Mouse (Mus musculus): ENCODE data around the gene Tbc1d12. TPM values are rescaled to one million over a fixed set of nuclear protein-coding genes. Genes with fewer than 3 reads are reported as not detected.
"Not testable (repeated sequence)": the region's sequence is repeated elsewhere in the genome, so short reads cannot be mapped to it uniquely, and the experiment has no call there.

Gene Tbc1d12
- total RNA-seq (2022), result 10 to 100 TPM; 12.1 to 14.5 (median 13.2) TPM

DNA sequence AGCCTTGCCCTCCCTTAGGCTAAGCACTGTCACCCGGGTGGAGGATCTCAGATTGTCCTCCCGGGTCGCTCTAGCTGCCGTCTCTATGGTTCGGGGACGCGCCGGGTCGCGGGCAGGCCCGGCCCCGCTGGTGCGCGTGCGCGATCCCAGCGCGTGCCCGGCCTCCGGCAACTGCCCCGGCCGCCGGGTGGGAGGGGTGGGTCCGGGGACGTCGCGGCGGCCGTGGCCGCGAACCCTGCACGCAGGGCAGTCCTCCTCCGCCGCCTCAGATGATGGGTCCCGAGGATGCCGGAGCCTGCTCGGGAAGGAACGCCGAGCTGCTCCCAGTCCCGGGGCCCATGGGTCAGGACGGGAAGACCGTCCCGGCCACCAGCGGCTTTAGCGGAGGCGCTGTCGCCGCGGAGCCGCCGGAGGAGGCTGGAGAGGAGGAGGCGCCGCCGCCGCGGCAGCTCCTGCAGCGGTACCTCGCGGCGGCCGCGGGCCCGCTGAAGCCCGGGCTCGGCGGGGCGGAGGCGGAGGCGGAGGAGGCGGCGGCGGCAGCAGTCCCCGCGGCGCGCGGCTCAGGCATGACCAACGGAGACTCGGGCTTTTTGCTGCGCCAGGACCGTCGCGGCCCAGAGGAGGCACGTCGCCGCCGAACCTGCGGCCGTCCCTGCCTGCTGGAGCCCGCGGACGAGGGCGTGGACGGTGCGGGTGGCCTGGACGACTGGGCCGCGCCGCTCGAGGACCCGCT is at the start of gene Tbc1d12:
Gene Tbc1d12 (plus strand): TSS at position 142 of the 733 bp plus-strand sequence.
- peak; percentile 72 to 81 for DNase-seq (ENCODE audit: low spot score in 2 of 2)

DNA sequence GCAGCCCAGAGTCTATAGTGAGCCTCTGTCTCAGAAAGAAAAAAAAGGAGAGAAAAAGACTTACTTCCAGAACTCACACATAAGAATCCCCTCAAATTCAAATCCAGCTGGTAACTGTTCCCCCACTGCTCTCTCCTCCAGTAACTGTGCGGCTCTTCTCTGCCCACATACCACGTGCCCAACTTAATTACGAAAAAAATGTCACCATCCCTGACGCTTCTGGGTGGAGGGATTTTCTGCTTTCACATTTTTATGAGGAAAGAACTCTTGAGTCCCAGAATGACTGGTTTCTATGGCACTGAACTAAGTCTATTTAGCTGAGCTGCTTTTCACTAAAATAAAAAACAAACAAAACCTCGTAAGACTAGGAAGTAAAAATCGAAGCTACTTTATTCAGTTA is 48.6 kb upstream of the Tbc1d12 start:
- no peak for DNase-seq (ENCODE audit: low spot score in 2 of 2)

DNA sequence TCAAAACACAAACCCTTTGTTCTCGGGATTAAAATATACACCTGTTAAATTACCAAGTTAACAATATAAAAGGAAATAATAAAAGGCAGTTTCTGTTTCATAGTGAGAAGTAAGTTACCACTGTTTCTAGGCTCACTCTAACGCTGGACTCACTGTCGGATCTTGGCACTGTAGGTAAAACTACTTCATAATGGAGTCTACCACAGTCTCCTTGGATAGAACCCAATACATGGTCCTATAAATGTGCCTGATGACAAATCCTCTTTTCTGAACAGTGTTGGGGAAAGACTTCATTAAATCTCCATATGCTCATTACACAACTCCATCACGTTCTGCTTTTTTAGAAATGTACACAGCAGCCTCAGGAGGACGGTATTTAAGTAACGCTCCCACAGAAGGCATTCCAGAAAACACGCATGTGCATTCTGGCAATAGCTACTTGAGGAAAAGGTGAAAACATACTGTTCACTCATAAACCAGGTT is 42.8 kb upstream of the Tbc1d12 start:
- DNase-seq (ENCODE audit: low spot score in 2 of 2), result no peak

DNA sequence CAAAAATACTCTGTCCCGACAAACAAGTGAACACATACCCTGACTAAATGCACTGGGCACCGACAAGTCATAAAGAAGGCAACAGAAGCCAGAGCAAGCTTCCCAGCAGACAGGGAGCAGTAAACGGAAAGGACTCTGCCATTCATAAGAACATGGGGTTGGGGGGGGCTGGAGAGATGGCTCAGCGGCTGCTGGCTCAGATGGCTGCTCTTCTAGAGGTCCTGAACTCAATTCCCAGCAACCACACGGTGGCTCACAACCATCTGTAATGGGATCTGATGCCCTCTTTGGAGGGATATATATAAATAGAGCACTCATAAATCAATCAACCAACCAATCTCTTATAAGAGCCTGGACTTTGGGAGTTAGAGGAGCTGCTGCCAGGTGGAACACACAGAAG is 39.8 kb upstream of the Tbc1d12 start:
- DNase-seq (ENCODE audit: low spot score in 2 of 2), result no peak

DNA sequence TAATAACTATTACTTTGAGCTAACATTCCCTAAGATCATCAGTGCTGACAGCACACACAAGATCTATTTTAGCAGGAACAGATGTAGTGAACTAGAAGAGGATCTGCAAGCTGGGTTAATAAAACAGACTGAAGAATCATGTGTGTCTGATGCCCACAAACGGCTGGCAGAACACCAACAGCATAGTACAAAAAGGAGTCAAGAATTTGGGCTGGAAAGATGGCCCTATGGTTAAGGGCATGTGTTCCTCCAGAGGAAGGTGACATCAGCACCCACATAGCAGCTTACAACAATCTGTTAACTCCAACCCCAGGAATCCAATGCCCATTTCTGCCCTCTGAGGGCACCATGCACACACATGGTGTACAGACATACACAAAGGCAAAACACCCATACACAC is 38.1 kb upstream of the Tbc1d12 start:
- DNase-seq (ENCODE audit: low spot score in 2 of 2), result peak in 1 of 2 experiments; percentile 36

DNA sequence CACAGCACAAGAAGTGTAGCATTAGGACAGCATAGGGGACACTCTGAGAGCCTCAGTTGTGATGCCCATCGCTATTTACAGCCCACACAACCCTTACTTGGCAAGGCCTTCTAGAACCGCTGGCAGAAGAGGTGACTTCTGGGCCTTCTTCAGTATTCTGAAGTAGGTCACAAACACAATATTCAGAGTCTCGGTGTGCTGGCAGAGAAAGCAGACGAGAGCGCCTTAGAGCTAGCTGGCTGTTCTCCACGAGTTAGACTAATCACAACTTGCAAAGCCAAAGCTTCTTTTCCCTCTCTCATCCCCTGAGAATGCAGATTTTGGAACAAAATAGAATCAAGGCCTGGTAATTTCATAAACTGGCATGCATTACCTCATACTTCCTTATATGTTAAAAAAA is 37.6 kb upstream of the Tbc1d12 start:
- no peak for DNase-seq (ENCODE audit: low spot score in 2 of 2)

DNA sequence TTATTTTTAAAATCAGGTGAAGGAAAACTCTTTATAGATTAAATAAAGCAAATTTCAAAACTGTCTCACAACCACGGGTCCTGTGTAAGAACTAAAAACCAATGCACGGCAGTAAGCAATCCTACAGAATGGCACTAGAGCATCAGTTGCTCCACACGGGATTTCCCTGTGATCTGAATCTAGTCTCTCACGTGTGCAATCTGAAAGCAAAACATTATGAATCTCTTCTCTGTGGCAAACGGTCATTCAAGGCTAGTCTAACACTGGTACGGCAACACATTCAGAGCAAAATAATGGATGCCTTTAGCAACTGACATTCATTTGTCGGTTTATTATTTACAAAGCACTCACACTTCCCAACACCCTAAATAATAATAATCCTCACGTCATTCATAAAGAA is 18.2 kb upstream of the Tbc1d12 start:
- no peak for DNase-seq (ENCODE audit: low spot score in 2 of 2)

DNA sequence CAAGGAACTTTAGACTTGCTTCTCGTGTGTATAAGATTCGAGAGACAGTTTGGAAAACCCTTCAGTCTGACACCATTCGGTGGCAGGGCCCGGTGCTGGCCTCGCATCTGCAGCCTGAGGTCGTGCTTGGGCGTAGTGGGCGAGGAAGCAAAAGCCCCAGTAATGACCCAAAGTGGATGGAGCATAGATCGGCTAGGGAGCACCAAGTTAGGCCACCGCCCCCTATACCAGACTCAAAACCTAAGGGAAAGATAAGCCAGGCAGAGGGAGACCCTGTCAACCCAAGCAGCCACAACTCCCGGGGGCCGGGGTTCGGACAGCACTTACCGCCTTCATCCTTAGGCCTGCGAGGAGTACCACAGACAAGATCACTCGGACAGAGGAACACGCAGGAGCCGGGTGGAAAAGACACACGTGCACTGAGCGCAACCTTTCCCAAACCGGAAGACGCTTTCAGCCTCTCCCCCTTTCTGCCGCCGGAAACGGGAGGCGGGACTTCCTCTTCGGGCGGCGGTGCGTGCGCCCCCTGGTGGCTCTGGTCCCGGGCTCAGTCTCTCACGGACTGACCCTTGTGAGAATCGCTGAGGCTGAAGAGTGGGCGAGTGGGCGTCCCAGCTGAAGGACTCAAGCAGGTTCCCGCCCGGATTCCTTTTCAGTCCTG is 17.5 kb upstream of the Tbc1d12 start, which contains the start of gene Noc3l:
Gene Noc3l (minus strand): TSS at position 472 of the 661 bp plus-strand sequence.
- DNase-seq (ENCODE audit: low spot score in 2 of 2), result peak; percentile 85 to 94

DNA sequence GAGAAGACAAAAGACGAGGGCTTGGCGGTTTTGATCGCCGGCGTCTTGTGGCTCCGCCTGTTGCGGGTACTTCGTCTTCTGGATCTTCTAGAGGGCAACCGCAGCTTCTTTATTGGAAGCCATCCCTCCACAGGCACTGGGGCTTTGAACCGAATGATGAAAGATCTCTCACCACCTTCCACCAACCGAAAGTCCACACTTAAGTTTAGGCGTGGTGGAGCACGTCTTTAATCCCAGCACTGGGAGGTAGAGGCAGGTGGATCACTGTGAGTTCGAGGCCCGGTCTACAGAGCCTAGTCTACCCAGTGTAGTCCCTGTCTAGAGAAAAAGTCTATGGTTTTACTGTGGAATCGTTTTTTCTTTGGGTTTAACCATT is 17.0 kb upstream of the Tbc1d12 start:
- no peak for DNase-seq (ENCODE audit: low spot score in 2 of 2)

DNA sequence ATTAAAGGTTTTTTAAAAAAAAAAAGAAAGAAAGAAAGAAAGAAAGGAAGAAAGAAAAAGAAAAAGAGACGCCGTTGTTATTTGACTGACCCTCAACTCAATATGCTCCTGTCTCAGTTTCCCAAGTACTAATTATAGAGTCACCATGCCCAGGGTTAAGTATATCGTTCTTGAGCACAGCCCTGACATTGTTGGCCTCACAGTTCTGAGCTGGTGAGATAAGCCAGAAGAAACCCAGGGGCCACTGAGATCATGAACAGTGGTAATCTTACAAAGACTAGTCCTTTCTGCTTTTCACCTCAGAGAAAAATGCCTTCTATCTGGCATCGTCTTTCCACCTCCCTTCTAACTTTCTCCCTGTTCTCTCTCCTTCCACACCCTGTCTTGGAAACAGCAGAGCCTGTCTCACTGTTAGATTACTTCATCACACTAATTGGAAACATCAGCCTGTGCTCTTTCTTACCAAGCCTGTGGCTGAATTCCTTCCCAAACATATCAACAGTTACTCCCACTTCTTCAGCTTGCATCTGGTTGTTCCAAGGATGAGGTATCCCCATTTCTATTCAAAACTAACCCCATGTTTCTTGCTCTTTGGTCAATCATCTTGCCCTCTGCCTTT is 16.1 kb upstream of the Tbc1d12 start:
- DNase-seq (ENCODE audit: low spot score in 2 of 2), result no peak

DNA sequence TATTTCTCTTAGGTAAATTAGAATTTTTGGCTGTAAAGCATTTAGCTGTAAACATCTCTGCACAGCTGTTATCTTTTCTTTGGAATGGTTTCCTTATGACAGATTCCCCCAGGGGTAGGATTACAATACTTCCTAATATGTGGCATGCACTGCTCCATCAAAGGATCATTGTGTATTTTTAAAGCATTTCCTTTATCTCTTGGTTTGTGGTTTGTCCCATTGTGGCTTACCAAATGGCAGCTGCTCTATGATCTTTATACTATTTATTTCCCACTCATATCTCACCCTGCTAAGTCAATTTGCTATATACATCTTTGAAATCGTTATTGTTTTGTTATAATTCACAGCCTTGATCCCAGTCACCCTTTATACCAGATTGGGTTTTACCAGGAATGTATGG is 3.2 kb upstream of the Tbc1d12 start:
- no peak for DNase-seq (ENCODE audit: low spot score in 2 of 2)

DNA sequence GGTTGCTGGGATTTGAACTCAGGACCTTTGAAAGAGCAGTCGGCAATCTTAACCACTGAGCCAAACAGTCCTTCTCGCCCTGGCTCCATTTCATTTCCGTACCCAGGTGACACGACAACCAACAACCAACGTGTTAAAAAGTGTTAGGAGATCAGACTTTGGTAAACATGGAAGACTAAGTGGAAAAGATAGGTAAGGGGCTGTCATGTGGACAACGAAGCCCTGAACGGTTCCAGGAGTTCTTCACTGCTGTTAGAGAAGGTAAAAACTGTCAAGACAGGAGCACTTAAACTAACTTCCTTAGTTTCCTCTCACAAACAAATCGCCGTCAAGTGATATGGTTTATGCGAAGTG is 318 bp upstream of the Tbc1d12 start:
- DNase-seq (ENCODE audit: low spot score in 2 of 2), result no peak

DNA sequence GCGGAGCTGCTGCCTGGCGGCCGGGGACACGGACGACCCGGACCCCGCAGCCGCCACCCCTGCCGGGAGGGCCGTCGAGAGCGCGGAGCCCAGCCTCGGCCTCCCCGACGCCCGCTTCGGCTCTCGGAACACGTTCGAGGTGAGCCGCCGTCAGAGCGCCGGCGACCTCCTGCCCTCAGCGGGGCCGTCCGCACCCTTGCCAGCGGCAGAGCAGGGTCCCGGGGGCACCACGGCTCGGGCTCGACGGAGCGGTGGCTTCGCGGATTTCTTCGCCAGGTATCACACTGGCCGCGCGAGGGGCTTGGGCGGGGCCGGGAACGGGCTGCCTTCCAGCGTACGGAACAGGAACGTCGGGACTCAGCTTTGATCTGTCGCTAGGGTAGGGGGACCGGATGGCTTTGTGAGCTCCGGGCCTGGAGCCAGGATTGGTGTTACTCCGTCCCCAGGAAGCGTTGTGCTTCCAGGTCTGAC is 827 bp downstream of the Tbc1d12 start:
- DNase-seq (ENCODE audit: low spot score in 2 of 2), result peak; percentile 18 to 26

DNA sequence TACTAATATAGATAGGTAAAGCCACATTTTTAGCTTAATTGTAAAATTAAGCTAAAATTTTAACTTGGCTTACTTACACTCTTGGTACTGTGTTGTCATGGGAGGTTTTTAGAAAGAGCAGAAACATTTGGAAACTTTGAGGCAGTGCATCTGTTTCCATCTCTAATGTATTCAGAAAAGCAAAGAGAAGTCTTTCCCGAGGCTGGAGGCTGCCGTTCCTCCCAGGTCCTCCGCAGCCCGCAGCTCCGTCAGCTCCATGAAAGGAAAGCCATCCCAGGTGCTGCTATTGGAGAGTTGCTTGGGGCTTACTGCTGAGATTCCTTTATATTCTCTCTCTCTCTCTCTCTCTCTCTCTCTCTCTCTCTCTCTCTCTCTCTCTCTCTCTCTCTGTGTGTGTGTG is 8.4 kb downstream of the Tbc1d12 start:
- no peak for DNase-seq (ENCODE audit: low spot score in 2 of 2)

DNA sequence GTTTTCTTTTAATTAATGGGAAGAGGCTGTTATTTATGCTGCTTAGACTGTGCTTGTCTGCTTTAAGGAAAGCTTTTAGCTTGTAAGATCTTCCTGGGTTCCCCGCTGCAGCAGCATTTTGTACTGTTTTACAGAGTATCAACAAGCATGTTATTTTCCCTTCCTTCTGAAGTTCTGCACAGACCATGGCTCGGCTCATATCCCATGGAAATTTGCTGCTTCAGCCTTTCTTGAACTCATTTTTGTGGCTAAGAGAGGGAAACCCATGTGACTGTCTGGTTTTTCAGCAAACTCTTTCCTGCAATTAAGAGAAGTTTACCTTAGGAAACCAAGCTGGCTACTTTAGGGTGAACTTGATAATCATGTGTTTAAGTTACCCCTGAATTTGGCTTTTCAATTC is 10.0 kb downstream of the Tbc1d12 start:
- no peak for DNase-seq (ENCODE audit: low spot score in 2 of 2)

DNA sequence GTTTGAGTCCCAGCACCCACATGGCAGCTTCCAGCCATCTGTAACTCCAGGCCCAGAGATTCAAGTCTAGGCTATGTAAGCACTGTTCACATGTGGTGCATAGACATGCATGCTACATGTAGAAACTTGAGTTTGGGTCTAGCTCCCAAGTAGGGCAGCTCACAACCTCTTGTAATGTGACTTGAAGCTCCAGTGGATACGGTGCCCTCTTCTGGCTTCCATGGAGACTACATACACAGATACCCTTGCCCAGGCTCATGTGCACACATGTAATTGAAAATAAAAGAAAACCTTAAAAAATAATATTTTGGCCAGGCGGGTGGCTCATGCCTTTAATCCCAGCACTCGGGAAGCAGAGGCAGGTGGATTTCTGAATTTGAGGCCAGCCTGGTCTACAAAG is 21.8 kb downstream of the Tbc1d12 start:
- DNase-seq (ENCODE audit: low spot score in 2 of 2), result no peak

DNA sequence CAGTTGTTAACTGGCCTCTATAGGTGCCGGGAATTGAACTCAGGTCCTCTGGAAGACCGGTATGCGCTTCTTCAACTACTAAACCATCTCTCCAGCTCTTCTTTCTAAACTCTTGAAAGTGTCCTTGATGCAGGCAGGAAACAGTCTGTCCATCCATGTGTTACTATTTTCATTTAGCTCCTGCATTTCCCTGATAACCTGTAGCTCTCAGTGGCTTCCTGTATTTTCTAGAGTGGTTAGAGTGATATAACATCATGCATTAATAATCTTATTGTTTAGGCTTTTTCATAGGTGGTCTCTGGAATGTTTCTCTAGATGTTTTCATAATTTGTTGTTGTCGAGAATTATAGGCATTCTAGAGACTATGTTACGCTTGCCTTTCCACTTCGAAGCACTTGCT is 26.1 kb downstream of the Tbc1d12 start:
- DNase-seq (ENCODE audit: low spot score in 2 of 2), result no peak

DNA sequence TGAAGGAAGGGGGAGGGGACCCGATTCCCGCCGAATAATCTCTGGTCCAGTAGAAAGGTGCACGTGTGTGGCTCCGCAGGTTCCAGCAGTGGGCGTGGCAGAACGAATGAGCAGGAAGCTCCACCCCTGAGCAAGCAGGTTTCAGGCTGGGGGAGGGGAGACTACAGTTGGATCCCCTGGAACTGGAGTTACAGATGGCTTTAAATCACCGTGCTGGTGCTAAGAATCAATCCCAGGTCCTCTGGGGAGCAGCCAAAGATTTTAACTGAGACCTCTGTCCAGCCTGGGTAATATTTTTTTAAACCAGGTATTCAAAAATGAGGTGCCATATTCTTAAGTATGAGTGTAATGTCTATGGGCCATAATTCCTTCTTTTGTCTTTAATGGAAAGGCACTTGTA is 38.4 kb downstream of the Tbc1d12 start:
- DNase-seq (ENCODE audit: low spot score in 2 of 2), result not testable (repeated sequence)

DNA sequence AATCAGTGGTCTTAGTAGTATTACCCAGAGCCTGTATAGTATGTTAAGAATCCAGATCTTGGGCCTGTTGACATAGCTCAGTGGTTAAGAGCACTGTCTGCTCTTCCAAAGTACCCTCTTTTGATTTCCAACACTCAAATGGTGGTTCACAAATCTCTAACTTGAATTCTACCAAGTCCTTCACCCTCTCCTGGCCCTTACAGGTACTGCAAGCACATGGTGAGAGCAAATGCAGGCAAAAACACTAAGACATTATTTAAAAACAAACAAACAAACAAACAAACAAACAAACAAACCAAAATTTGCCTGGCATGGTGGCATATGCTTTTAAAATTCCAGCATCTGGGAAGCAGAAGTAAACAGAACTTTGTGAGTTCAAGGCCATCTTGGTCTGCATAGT is 43.9 kb downstream of the Tbc1d12 start:
- no peak for DNase-seq (ENCODE audit: low spot score in 2 of 2)

DNA sequence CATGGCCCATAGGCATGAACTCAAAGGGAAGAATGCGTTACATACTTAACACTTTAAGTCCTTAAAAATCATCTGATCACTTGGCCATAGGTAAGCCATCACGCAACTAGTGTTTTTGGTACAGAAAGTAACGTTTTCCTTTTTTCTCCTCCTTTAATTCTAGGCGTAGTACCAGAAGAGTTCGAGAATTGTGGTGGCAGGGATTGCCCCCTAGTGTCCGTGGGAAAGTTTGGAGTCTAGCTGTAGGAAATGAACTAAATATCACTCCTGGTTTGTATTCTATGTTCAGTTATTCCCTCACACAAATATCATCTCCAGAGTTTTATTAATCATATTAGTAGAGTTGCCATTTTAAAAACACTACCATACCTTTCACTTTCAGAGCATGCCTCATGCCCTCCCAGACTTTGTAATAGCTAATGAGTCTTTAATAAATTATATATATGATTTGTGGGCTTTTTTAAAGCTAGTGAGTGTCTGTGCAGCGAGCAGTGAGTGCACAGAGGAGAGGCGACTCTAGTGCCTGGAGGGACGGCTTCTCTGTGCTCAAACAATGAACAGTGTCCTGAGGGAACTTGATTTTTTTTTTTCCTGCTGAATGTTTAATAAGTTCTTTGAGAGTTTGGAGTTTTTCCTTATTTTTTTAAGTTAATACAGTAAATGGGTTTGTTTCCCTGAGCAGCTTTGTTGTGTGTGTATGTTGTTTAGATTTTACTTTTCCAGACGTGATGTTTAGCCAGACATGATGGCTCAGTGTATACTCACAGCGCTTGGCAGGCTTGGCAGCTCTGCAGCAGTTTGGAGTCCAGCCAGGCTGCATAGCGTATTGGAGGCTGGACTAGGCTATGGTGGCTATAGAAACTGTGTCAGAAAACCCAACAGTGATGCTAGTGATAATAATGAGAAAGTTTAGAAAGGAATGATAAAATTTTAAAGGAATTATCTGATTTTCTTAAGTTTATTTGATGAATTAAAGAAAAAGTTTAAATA is 65.1 kb downstream of the Tbc1d12 start:
- no peak for DNase-seq (ENCODE audit: low spot score in 2 of 2)

DNA sequence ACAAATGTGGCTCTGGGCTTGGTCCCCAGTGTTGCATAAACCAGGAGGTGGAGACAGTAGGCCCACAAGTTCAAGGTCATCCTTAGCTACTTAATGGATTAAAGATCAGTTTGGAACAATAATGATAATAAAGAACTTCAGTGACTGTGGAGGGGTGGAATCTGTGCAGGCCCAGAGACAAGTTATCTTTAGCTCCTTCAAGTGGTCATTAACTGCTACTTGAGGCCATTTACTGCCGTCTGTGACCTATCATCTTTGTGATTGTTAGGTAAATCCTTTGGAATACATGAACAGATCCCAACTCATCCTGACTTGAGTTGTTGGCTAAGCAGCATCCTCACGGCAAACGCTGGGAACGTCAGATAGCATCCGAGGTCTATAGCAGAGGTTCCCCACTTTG is 66.1 kb downstream of the Tbc1d12 start:
- no peak for DNase-seq (ENCODE audit: low spot score in 2 of 2)

Measured in left cerebral cortex, adult 8-10 months (tissue).